Mouse (Mus musculus) E14TG2a.4 (cell line): Measurements from ENCODE around the gene 4930595D18Rik.

ENCODE experiments used
- CTCF ChIP-seq: conservative IDR thresholded peaks from 2 replicates; pipeline ENCODE4 v1.5.1; 2014; ENCODE audit warnings: low read length
- NANOG ChIP-seq: IDR thresholded peaks from 2 replicates; pipeline ENCODE4 v1.6.1; 2014; ENCODE audit warnings: borderline replicate concordance, low read length, mixed read lengths
- POU5F1 ChIP-seq: IDR thresholded peaks from 2 replicates; pipeline ENCODE4 v1.6.1; 2014; ENCODE audit warnings: low read length, borderline replicate concordance

GRCm38 (mm10) chr12:111178772-111179171 lies 5.5 kb downstream of the 4930595D18Rik start:
- TF ChIP-seq CTCF (peak; percentile 53), NANOG (no peak), POU5F1 (no peak)
